Mouse (Mus musculus) G1E (cell line): ENCODE results near the gene Ccr8. TPM values are rescaled to one million over a fixed set of nuclear protein-coding genes. Genes with fewer than 3 reads are reported as not detected.
A peak's percentile ranks its signal among the peaks of the same experiment; 100 is the strongest.

Experiments used
- ATAC-seq: 2 replicates; pipeline ENCODE4 v1.8.0; 2016; ENCODE audit warnings: mild to moderate bottlenecking; ENCODE audit not compliant: insufficient number of reproducible peaks, poor library complexity, low FRiP score, severe bottlenecking; ENCODE audit errors: extremely low read depth
- DNase-seq: peaks from one replicate; pipeline ENCODE4 v3.0.0; 2012; ENCODE audit warnings: low spot score
- H3K27me3 ChIP-seq: 2 replicates; pipeline ENCODE4 v1.6.1; 2012; ENCODE audit warnings: mild to moderate bottlenecking, low read length, inconsistent platforms; ENCODE audit not compliant: insufficient read depth
- H3K36me3 ChIP-seq: replicated peaks from 2 replicates; pipeline ENCODE3; 2012; ENCODE audit warnings: mild to moderate bottlenecking, inconsistent platforms
- H3K4me1 ChIP-seq: 2 replicates; pipeline ENCODE4 v1.6.1; 2012; ENCODE audit warnings: low read depth, low read length, inconsistent platforms, mixed read lengths; ENCODE audit not compliant: insufficient read depth
- H3K4me3 ChIP-seq: 2 replicates; pipeline ENCODE4 v1.5.1; 2012; ENCODE audit warnings: low read depth, mild to moderate bottlenecking, inconsistent platforms, low read length, moderate library complexity, mixed read lengths
- H3K9me3 ChIP-seq: replicated peaks from 2 replicates; pipeline ENCODE4 v1.6.1; 2012; ENCODE audit warnings: inconsistent platforms
- CTCF ChIP-seq: IDR thresholded peaks from 2 replicates; pipeline ENCODE4 v1.5.1; 2012; ENCODE audit warnings: low read depth, low read length, inconsistent platforms, mixed read lengths
- GATA1 ChIP-seq: IDR thresholded peaks from 2 replicates; pipeline ENCODE4 v1.6.1; 2012; ENCODE audit warnings: borderline replicate concordance, low read length, inconsistent platforms, mixed read lengths
- GATA2 ChIP-seq: IDR thresholded peaks from 2 replicates; pipeline ENCODE4 v1.6.1; 2012; ENCODE audit warnings: low read depth, low read length, inconsistent platforms, borderline replicate concordance
- POLR2AphosphoS5 ChIP-seq: IDR thresholded peaks from 2 replicates; pipeline ENCODE4 v1.6.1; 2012; ENCODE audit warnings: low read depth, low read length, inconsistent platforms; ENCODE audit not compliant: insufficient replicate concordance
- TAL1 ChIP-seq: conservative IDR thresholded peaks from 2 replicates; pipeline ENCODE4 v1.6.1; 2012; ENCODE audit warnings: low read depth, low read length, inconsistent platforms, mixed read lengths
- polyA plus RNA-seq: library from polyadenylated mRNA; stranded (reverse); fragments of >175 nt; gene quantifications from 2 replicates; pipeline ENCODE4 v1.2.3, GENCODE M21; 2012
- total RNA-seq, 2 experiments: library from RNA; stranded (forward) in 1 of 2; stranded (reverse) in 1 of 2; fragments of 200-1000 nt in 1 of 2; fragments of >200 nt in 1 of 2; fragmentation: Nextera tagmentation in 1 of 2; gene quantifications; 2 replicates each; pipeline ENCODE4 v1.2.3; 2014 to 2017

Gene Ccr8
- total and polyA plus RNA-seq, 3 experiments: not detected

DNA sequence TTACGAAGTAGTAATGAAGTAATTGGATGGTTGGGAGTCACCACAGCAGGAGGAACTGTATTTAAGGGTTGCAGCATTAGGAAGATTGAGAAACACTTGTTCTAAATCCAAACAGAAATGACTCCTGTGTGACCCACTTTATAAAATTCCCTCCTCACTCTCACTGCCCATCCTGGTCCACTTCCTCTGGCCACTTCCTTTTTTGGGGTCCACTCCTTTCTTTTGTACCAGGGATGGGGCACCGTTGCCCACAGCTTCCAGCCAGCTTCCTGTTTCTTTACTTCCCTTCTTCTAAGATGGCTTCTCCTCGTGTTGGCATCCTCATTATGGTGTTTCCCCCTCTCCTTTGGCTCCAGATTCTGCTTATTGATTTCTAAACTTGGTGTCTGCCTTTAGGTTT, 33.2 kb upstream of the Ccr8 start:
- no peaks in the 10 kb centered on the region for H3K4me1 ChIP-seq
- DNase-seq (no peak), ATAC-seq (no peak)
- H3K36me3 ChIP-seq: no peaks in the 10 kb centered on the region
- TF ChIP-seq CTCF (no peak), GATA1 (no peak), GATA2 (no peak), POLR2AphosphoS5 (no peak), TAL1 (no peak)
- peaks cover 4% of the 10 kb centered on the region; the same call in 1 of the 2 replicates for H3K27me3 ChIP-seq
- H3K4me3 ChIP-seq: no peak overlapping the region
- no peaks in the 10 kb centered on the region for H3K9me3 ChIP-seq

DNA sequence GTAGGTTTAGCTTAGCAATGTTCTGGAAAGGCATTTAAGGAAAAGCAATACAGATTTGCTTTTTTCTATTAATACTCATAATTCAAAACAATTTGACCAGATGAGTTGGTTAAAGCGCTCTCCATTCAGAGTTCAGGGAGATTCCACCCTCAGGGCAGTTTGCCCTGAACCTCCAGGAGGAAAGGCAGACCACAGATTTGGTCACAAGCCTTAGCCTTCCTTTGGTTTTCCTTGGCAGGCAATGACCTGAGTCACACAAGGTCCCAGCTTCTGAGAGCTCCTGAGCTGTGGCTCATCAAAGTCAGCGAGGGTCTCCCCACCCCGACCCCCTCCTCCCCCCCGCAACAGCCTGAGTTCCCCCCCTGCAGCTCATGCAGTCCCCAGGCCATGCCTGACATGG, 27.6 kb upstream of the Ccr8 start:
- DNase-seq (no peak), ATAC-seq (no peak)
- no peaks in the 10 kb centered on the region for H3K36me3 ChIP-seq
- H3K27me3 ChIP-seq: peaks cover 7% of the 10 kb centered on the region; the same call in 1 of the 2 replicates
- H3K4me3 ChIP-seq: no peak overlapping the region
- no peaks in the 10 kb centered on the region for H3K4me1 ChIP-seq
- no peaks in the 10 kb centered on the region for H3K9me3 ChIP-seq
- no peak for TF ChIP-seq POLR2AphosphoS5
- no peak for TF ChIP-seq CTCF
- TF ChIP-seq GATA1: no peak
- no peak for TF ChIP-seq TAL1
- TF ChIP-seq GATA2: no peak

DNA sequence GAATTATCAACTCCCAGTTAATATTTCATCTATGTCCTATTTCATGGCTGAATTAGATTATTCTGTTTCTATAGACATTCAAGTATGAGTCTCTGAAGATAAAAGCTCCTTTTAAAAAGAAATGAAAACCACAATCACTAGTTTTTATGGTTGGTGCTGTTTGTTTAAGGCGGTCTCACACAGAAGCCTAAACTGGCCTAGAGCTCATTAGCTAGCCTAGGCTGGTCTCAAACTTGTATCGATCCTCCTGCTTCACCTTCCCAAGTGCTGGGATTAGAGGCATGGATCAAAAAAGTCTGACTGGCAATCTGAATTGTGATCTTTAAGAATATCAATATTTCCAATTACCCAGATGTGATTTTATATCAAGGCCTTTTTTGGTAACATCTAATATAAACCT, 24.3 kb upstream of the Ccr8 start:
- Histone ChIP-seq H3K4me3 (no peak overlapping the region), H3K4me1 (no peaks in the 10 kb centered on the region), H3K36me3 (no peaks in the 10 kb centered on the region), H3K27me3 (peaks cover 15% of the 10 kb centered on the region), H3K9me3 (no peaks in the 10 kb centered on the region)
- TF ChIP-seq TAL1 (no peak), GATA2 (no peak), CTCF (no peak), POLR2AphosphoS5 (no peak), GATA1 (no peak)
- ATAC-seq: no peak
- DNase-seq: no peak

DNA sequence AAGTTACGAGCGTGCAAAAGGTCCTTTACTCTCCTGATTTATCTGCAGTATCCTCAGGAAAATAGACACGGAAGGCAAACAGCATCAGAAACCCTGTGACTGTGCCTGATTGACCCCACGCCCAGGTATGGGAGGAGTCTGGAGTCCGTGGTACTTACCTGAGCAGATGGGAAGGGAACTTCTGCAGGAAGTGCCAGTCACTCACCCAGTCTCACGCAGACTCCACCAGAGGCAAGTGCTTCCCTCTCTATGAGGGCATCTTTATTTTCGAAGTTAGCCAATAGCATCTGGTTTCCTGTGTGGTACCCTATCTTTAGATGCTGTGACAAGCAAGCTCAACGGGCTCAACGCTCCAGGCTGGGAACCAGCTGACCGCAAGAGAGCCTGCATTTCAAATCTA, 23.9 kb upstream of the Ccr8 start:
- Histone ChIP-seq H3K9me3 (no peaks in the 10 kb centered on the region), H3K36me3 (no peaks in the 10 kb centered on the region), H3K4me3 (no peak overlapping the region), H3K27me3 (peaks cover 18% of the 10 kb centered on the region), H3K4me1 (no peaks in the 10 kb centered on the region)
- DNase-seq: no peak
- TF ChIP-seq POLR2AphosphoS5: no peak
- TF ChIP-seq CTCF: no peak
- no peak for TF ChIP-seq GATA1
- TF ChIP-seq TAL1: no peak
- TF ChIP-seq GATA2: no peak
- no peak for ATAC-seq

- Histone ChIP-seq H3K4me3 (no peak within 1 kb of the TSS), H3K27me3 (peaks cover 18% of the 10 kb centered on the region), H3K9me3 (no peaks in the 10 kb centered on the region), H3K4me1 (no peaks in the 10 kb centered on the region), H3K36me3 (no peaks in the 10 kb centered on the region)
- DNase-seq (no peak), ATAC-seq (no peak)
- TF ChIP-seq GATA1 (no peak), POLR2AphosphoS5 (no peak), GATA2 (no peak), CTCF (no peak), TAL1 (no peak)
Measured at GRCm38 (mm10) chr9:120069779-120070178, 22.1 kb upstream of the Ccr8 start, which contains the start of gene Cx3cr1. Gene Cx3cr1, minus strand, starts transcription at chr9:120069879.

GRCm38 (mm10) chr9:120071251-120071650, 20.7 kb upstream of the Ccr8 start:
- H3K4me1 ChIP-seq: no peaks in the 10 kb centered on the region
- no peak overlapping the region for H3K4me3 ChIP-seq
- no peak for DNase-seq
- peaks cover 16% of the 10 kb centered on the region for H3K27me3 ChIP-seq
- H3K36me3 ChIP-seq: no peaks in the 10 kb centered on the region
- no peaks in the 10 kb centered on the region for H3K9me3 ChIP-seq
- ATAC-seq: no peak
- TF ChIP-seq CTCF: no peak

- TF ChIP-seq GATA2 (no peak), CTCF (peak; percentile 93)
- H3K27me3 ChIP-seq: peaks cover 22% of the 10 kb centered on the region
- DNase-seq (peak; percentile 44), ATAC-seq (peak; percentile 45; the same call in 1 of the 2 replicates)
- H3K9me3 ChIP-seq: no peaks in the 10 kb centered on the region
- no peak overlapping the region for H3K4me3 ChIP-seq
- no peaks in the 10 kb centered on the region for H3K36me3 ChIP-seq
- H3K4me1 ChIP-seq: no peaks in the 10 kb centered on the region
Measured at GRCm38 (mm10) chr9:120073169-120073568, 18.7 kb upstream of the Ccr8 start.
